Mouse (Mus musculus): ENCODE measurements at regions not wholly inside any gene's neighbourhood (a gene's known extent, or its start where the extent isn't known, plus 50 kb on each side); places are given as distances from the start of the nearest gene placed in this dataset.

GRCm38 (mm10) chr11:117569566-117570101, 84.5 kb upstream of the Tnrc6c start:
- TF ChIP-seq CTCF (IDR thresholded peaks at IDR 0.05; ENCODE audit: extremely low read depth, insufficient read depth, insufficient read length, insufficient replicate concordance), result no peak
- TF ChIP-seq POLR2A (IDR thresholded peaks at IDR 0.05; ENCODE audit: low read depth, low read length), result no peak
- H3K4me3 ChIP-seq (ENCODE audit: extremely low read depth, insufficient read depth, insufficient read length), result no peak overlapping the region
- no peaks in the 10 kb centered on the region for H3K27me3 ChIP-seq (ENCODE audit: control insufficient read depth, insufficient read depth, low read length)
- peaks cover 8% of the 10 kb centered on the region; the same call in 1 of the 2 replicates for H3K4me1 ChIP-seq (ENCODE audit: control insufficient read depth, insufficient read depth, insufficient read length)
- WGBS, result 20% methylated on average over 8 of the region's 8 CpGs
- peak in 1 of 2 experiments; percentile 3 for DNase-seq (ENCODE audit: low read depth in 1 of 2, low spot score in 2 of 2)
- no peak overlapping the region for H3K27ac ChIP-seq (ENCODE audit: insufficient read depth, low read length)
- H3K36me3 ChIP-seq (ENCODE audit: control insufficient read depth, insufficient read depth, low read length), result no peaks in the 10 kb centered on the region

- Histone ChIP-seq H3K27me3 (ENCODE audit: control insufficient read depth, insufficient read depth, low read length) (no peaks in the 10 kb centered on the region), H3K4me1 (ENCODE audit: control insufficient read depth, insufficient read depth, insufficient read length) (peaks cover 8% of the 10 kb centered on the region; the same call in 1 of the 2 replicates), H3K27ac (ENCODE audit: insufficient read depth, low read length) (no peak overlapping the region), H3K4me3 (ENCODE audit: extremely low read depth, insufficient read depth, insufficient read length) (no peak overlapping the region), H3K36me3 (ENCODE audit: control insufficient read depth, insufficient read depth, low read length) (no peaks in the 10 kb centered on the region)
- 91% methylated on average over 3 of the region's 3 CpGs for WGBS
- no peak for DNase-seq (ENCODE audit: low read depth in 1 of 2, low spot score in 2 of 2)
- TF ChIP-seq CTCF (IDR thresholded peaks at IDR 0.05; ENCODE audit: extremely low read depth, insufficient read depth, insufficient read length, insufficient replicate concordance) (no peak), POLR2A (IDR thresholded peaks at IDR 0.05; ENCODE audit: low read depth, low read length) (no peak)
Observed at GRCm38 (mm10) chr11:117571858-117572257, 82.2 kb upstream of the Tnrc6c start.

GRCm38 (mm10) chr11:117574721-117575120, 79.4 kb upstream of the Tnrc6c start:
- H3K27me3 ChIP-seq (ENCODE audit: control insufficient read depth, insufficient read depth, low read length), result no peaks in the 10 kb centered on the region
- no peak overlapping the region for H3K27ac ChIP-seq (ENCODE audit: insufficient read depth, low read length)
- H3K4me3 ChIP-seq (ENCODE audit: extremely low read depth, insufficient read depth, insufficient read length), result no peak overlapping the region
- H3K4me1 ChIP-seq (ENCODE audit: control insufficient read depth, insufficient read depth, insufficient read length), result peaks cover 5% of the 10 kb centered on the region; the same call in 1 of the 2 replicates
- TF ChIP-seq CTCF (IDR thresholded peaks at IDR 0.05; ENCODE audit: extremely low read depth, insufficient read depth, insufficient read length, insufficient replicate concordance) (no peak), POLR2A (IDR thresholded peaks at IDR 0.05; ENCODE audit: low read depth, low read length) (no peak)
- H3K36me3 ChIP-seq (ENCODE audit: control insufficient read depth, insufficient read depth, low read length), result no peaks in the 10 kb centered on the region
- no peak for DNase-seq (ENCODE audit: low read depth in 1 of 2, low spot score in 2 of 2)
- 65% methylated on average over 3 of the region's 3 CpGs for WGBS

GRCm38 (mm10) chr11:117579121-117579520, 75.0 kb upstream of the Tnrc6c start:
- no peaks in the 10 kb centered on the region for H3K27me3 ChIP-seq (ENCODE audit: control insufficient read depth, insufficient read depth, low read length)

GRCm38 (mm10) chr11:117579720-117580119, 74.4 kb upstream of the Tnrc6c start:
- 75% methylated on average over 3 of the region's 3 CpGs for WGBS
- H3K4me3 ChIP-seq (ENCODE audit: extremely low read depth, insufficient read depth, insufficient read length), result no peak overlapping the region
- DNase-seq (ENCODE audit: low read depth in 1 of 2, low spot score in 2 of 2), result no peak

More at GRCm38 (mm10) chr11:117579121-117579520, 75.0 kb upstream of the Tnrc6c start:
- Histone ChIP-seq H3K4me1 (ENCODE audit: control insufficient read depth, insufficient read depth, insufficient read length) (no peaks in the 10 kb centered on the region), H3K27ac (ENCODE audit: insufficient read depth, low read length) (no peak overlapping the region), H3K36me3 (ENCODE audit: control insufficient read depth, insufficient read depth, low read length) (no peaks in the 10 kb centered on the region), H3K4me3 (ENCODE audit: extremely low read depth, insufficient read depth, insufficient read length) (no peak overlapping the region)
- TF ChIP-seq CTCF (IDR thresholded peaks at IDR 0.05; ENCODE audit: extremely low read depth, insufficient read depth, insufficient read length, insufficient replicate concordance), result no peak
- no peak for TF ChIP-seq POLR2A (IDR thresholded peaks at IDR 0.05; ENCODE audit: low read depth, low read length)
- WGBS, result 94% methylated on average over 2 of the region's 2 CpGs
- DNase-seq (ENCODE audit: low read depth in 1 of 2, low spot score in 2 of 2), result no peak

GRCm38 (mm10) chr11:117583478-117583877, 70.6 kb upstream of the Tnrc6c start:
- DNase-seq (ENCODE audit: low read depth in 1 of 2, low spot score in 2 of 2), result no peak
- no peaks in the 10 kb centered on the region for H3K36me3 ChIP-seq (ENCODE audit: control insufficient read depth, insufficient read depth, low read length)
- H3K4me3 ChIP-seq (ENCODE audit: extremely low read depth, insufficient read depth, insufficient read length), result no peak overlapping the region
- no peak overlapping the region for H3K27ac ChIP-seq (ENCODE audit: insufficient read depth, low read length)
- no peaks in the 10 kb centered on the region for H3K27me3 ChIP-seq (ENCODE audit: control insufficient read depth, insufficient read depth, low read length)
- no peak for TF ChIP-seq CTCF (IDR thresholded peaks at IDR 0.05; ENCODE audit: extremely low read depth, insufficient read depth, insufficient read length, insufficient replicate concordance)
- TF ChIP-seq POLR2A (IDR thresholded peaks at IDR 0.05; ENCODE audit: low read depth, low read length), result no peak
- 95% methylated on average over 8 of the region's 8 CpGs for WGBS
- H3K4me1 ChIP-seq (ENCODE audit: control insufficient read depth, insufficient read depth, insufficient read length), result no peaks in the 10 kb centered on the region

More at GRCm38 (mm10) chr11:117579720-117580119, 74.4 kb upstream of the Tnrc6c start:
- no peaks in the 10 kb centered on the region for H3K27me3 ChIP-seq (ENCODE audit: control insufficient read depth, insufficient read depth, low read length)
- H3K27ac ChIP-seq (ENCODE audit: insufficient read depth, low read length), result no peak overlapping the region
- no peaks in the 10 kb centered on the region for H3K4me1 ChIP-seq (ENCODE audit: control insufficient read depth, insufficient read depth, insufficient read length)
- H3K36me3 ChIP-seq (ENCODE audit: control insufficient read depth, insufficient read depth, low read length), result no peaks in the 10 kb centered on the region
- TF ChIP-seq POLR2A (IDR thresholded peaks at IDR 0.05; ENCODE audit: low read depth, low read length) (no peak), CTCF (IDR thresholded peaks at IDR 0.05; ENCODE audit: extremely low read depth, insufficient read depth, insufficient read length, insufficient replicate concordance) (no peak)

- Histone ChIP-seq H3K4me3 (ENCODE audit: extremely low read depth, insufficient read depth, insufficient read length) (no peak overlapping the region), H3K27ac (ENCODE audit: insufficient read depth, low read length) (no peak overlapping the region), H3K27me3 (ENCODE audit: control insufficient read depth, insufficient read depth, low read length) (no peaks in the 10 kb centered on the region), H3K4me1 (ENCODE audit: control insufficient read depth, insufficient read depth, insufficient read length) (no peaks in the 10 kb centered on the region), H3K36me3 (ENCODE audit: control insufficient read depth, insufficient read depth, low read length) (no peaks in the 10 kb centered on the region)
- WGBS, result 89% methylated on average over 5 of the region's 5 CpGs
- DNase-seq (ENCODE audit: low read depth in 1 of 2, low spot score in 2 of 2), result no peak
- TF ChIP-seq CTCF (IDR thresholded peaks at IDR 0.05; ENCODE audit: extremely low read depth, insufficient read depth, insufficient read length, insufficient replicate concordance), result no peak
- TF ChIP-seq POLR2A (IDR thresholded peaks at IDR 0.05; ENCODE audit: low read depth, low read length), result no peak
Observed at GRCm38 (mm10) chr11:117585556-117585955, 68.5 kb upstream of the Tnrc6c start.

All from spleen, adult 2 months (tissue).